Mouse (Mus musculus): Measurements from ENCODE around the gene Gm8011.
"Not testable (repeated sequence)": the region's sequence is repeated elsewhere in the genome, so short reads cannot be mapped to it uniquely, and the experiment has no call there.

Gm8011 gene

GRCm38 (mm10) chr14:42463581-42463980 is at the start of gene Gm8011:
Gene Gm8011, plus strand, starts transcription at chr14:42463881.
- in situ Hi-C loops (cut with MboI, MseI), result not testable (repeated sequence)

GRCm38 (mm10) chr14:42439573-42439972 is 24.1 kb upstream of the Gm8011 start, which contains the start of gene Gm8005:
Gene Gm8005, minus strand, starts transcription at chr14:42439673.
- in situ Hi-C loops (cut with MboI, MseI), result loop anchor here (5.0 kb wide), 1 partner anchor 408 kb away; no protein-coding TSS in a partner anchor

GRCm38 (mm10) chr14:42502249-42502648 is 38.6 kb downstream of the Gm8011 start, which contains the start of gene Gm8020:
Gene Gm8020, minus strand, starts transcription at chr14:42502349.
- in situ Hi-C loops (cut with MboI, MseI), result not testable (repeated sequence)

All from regulatory T cell (primary cell).